Mouse (Mus musculus) embryo, embryonic 10 days (tissue): Measurements from ENCODE around the gene Gm14409.
"Not testable (repeated sequence)": the region's sequence is repeated elsewhere in the genome, so short reads cannot be mapped to it uniquely, and the experiment has no call there.

ENCODE experiments used
- DNase-seq: peaks from one replicate; pipeline ENCODE4 v3.0.0-alpha.2; 2015; ENCODE audit warnings: low spot score

The Gm14409 gene

DNA sequence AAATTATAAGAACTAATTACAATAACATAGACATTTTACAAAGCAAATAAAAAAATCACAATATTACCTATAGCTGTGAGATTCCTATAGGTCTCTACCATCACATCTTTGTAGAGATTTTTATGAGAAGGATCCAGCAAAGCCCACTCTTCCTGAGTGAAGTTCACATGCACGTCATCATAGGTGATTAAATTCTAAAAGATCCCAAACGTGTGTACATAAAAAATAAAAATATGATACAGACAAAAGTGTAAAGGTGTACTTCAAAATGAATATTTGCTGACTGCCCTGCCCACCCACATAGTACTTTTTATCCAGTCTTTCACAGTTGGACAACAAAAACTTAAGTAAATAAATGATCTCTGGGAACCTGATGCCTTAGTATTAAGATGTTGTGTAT lies at the start of gene Gm14409:
Gene Gm14409 (minus strand): TSS at position 101 of the 400 bp plus-strand sequence.
- not testable (repeated sequence) for DNase-seq

- DNase-seq: not testable (repeated sequence)
These were observed 42.8 kb upstream of the Gm14409 start for GRCm38 (mm10) chr2:177309627-177310026.

DNA sequence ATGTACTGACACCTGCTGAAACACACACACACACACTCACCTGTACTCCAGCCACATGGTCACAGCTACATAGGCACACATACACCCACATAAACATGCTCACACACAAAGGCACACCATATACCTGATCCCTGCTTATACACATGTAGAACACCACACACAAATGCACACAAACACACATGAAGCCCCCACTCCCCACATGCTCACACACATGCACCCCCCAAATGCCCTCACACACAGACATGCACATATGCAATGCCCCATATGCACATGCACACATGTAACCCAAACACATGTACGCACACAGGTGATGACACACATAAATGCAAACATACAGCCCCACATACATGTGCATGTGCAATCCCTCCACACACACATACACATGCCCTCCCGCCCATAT lies 38.1 kb upstream of the Gm14409 start:
- DNase-seq: not testable (repeated sequence)

DNA sequence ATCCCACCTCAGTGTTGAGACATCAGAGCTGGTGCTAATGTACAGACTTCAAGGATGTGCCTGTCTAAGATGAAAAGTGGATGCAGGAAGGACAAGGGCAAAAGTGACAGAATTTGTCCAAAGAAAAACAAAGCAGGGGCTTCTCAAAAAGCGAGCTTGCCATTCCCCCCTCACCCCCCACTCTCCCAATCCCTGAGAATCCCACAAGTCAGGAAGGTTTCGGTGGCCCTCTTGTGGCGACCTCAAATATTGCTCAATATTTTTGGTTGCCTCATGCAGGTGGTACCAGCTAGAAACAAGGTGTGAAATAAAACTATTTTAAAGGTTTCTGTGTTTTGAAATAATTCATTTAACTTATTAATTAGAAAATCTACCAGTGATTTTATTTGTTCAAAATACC lies 16.9 kb upstream of the Gm14409 start:
- not testable (repeated sequence) for DNase-seq

- DNase-seq: not testable (repeated sequence)
These were observed 10.9 kb upstream of the Gm14409 start for GRCm38 (mm10) chr2:177277754-177278153.

DNA sequence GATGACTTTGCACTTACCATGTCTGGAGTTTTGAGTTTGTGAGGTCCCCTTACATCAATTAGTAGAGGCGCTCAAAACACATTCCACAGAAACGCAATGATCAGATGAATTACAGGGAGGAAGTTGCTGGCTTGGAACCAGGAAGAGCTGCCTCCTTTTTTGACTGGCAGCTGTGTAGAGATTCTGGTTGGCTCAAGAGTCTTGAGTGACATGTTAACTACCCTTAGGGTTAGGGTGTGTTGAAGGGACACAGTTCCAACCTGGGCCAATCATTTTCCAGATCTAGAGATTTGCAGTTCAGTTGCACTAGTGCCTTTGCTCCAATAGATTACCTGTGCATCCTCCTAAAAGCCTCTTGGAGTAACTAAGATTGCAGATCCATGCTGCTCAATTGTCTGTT lies 5.4 kb upstream of the Gm14409 start:
- not testable (repeated sequence) for DNase-seq

DNA sequence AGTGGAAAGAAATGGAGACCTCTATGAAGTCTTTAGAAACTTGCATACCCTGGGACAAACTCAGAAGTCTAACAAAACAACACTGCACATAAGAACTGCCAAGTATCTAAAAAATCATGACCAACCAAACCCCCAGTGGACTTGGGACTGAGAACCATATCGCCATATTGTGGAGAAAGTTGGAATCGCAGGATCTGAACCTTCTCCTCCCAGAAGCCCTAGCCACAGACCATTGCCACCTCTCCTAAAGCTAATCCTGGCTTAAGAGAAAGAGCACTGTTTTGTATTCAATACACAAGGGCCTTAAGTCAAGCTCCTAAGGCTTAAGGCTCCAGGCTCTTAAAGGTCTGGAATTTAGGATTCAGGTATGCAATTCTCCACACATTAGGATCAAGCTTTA lies 19.4 kb downstream of the Gm14409 start:
- DNase-seq: not testable (repeated sequence)

GRCm38 (mm10) chr2:177230461-177230860 lies 36.4 kb downstream of the Gm14409 start:
- DNase-seq: not testable (repeated sequence)
